Mouse (Mus musculus): ENCODE results near the gene Pik3r2.

DNA sequence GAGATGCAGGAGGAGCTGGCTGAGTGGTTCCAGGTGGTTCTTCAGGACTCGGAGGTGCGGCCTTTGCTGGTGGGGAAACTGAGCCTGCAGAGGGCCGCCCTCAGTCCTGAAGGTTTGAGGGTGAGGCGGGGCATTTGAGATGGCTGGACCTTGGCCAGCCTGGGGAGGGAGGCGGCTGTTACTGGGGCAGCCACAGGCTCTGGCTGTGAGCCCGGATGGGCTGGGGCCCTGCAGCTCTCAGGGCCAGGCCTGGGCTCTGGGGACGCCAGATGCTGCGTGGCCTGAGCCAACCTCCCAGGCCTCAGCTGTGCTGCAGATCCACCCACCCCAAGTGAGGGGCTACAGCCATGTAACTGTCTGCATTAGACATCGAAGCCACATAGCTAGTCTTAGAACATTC is 2.7 kb downstream of the Pik3r2 start:
- TF ChIP-seq GATA1 (IDR thresholded peaks at IDR 0.05; ENCODE audit: borderline replicate concordance, low read length): no peak
- no peak for TF ChIP-seq FLI1 (IDR thresholded peaks at IDR 0.05; ENCODE audit: low read length)
